Mouse (Mus musculus) spleen, postnatal 14 days (tissue): Measurements from ENCODE around the gene Spata2.

Experiments
- DNase-seq, 2 experiments: peaks; one replicate each; pipeline ENCODE4 v3.0.0; 2021 to 2022; ENCODE audit warnings: low spot score in 2 of 2

Gene Spata2

GRCm38 (mm10) chr2:167510485-167510884, 17.8 kb upstream of the Spata2 start:
- no peak for DNase-seq

GRCm38 (mm10) chr2:167508569-167508968, 15.9 kb upstream of the Spata2 start:
- DNase-seq, result no peak

GRCm38 (mm10) chr2:167507719-167508385, 15.2 kb upstream of the Spata2 start:
- no peak for DNase-seq

DNA sequence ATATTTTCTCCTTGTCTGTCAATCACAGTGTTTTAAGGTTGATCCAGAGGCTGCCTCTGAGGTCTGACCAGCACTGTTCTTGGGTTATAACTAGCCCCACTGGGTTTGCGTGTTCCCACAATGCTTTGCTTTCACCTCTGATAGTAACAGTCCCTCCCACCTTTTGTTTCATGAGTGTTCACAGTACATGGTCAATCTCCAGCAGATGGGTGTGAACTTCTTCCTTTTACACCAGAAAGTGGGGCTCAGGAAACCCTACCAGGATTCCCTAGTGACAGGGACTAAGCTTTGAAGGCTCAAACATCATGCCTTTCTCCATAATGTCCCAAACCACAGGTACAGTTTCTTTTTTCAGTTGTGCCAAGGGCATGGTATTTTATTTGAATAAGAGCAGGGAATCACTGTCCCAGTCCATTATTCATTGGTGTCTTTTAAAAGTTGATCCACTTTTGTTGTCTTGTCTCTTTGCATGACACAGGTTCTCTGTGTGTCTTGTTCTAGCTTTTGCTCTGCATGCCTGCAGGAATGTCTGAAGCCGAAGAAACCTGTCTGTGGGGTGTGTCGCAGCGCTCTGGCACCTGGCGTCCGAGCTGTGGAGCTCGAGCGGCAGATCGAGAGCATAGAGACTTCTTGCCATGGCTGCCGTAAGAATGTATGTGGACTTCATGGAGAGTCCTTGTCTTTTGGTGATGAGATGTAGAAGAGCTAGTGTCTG, 14.0 kb upstream of the Spata2 start:
- no peak for DNase-seq

GRCm38 (mm10) chr2:167505127-167505526, 12.4 kb upstream of the Spata2 start:
- DNase-seq, result peak in 1 of 2 experiments; percentile 16

GRCm38 (mm10) chr2:167503896-167504349, 11.2 kb upstream of the Spata2 start:
- DNase-seq, result peak in 1 of 2 experiments; percentile 31

DNA sequence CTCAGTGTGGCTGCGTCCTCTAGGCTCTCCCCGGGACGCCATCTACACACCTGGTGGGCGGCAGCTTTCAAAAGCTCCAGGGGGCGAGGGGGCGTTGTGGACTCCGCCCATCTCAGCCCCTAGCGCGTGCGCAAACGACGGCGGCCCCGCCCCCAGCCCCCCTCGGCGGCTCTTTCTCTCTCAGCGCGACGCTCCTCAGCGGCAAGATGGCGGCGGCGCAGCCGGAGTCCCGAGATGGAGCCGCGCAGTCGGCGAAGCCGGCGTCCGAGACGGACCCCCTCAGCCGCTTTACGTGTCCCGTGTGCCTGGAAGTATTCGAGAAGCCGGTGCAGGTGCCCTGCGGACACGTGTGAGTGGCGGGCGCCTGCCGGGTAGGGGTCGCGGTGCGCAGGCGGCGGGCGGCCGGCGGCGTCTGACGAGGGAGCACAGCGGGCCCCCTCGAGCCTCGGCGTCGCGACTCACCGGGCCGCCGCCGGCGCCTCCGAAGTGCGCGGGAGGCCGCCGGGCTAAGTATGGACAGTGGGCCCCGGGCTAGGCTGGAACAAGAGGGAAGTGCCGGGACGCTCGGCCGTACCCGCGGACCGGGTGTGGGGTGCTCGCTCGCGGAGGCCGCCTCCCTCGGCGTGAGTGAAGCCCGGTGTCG, 10.7 kb upstream of the Spata2 start:
- DNase-seq, result peak; percentile 79 to 84

- DNase-seq, result no peak
Measured at GRCm38 (mm10) chr2:167502554-167503252, 10.0 kb upstream of the Spata2 start.

- DNase-seq, result peak; percentile 29 to 64
Measured at GRCm38 (mm10) chr2:167497272-167497671, 4.6 kb upstream of the Spata2 start.

DNA sequence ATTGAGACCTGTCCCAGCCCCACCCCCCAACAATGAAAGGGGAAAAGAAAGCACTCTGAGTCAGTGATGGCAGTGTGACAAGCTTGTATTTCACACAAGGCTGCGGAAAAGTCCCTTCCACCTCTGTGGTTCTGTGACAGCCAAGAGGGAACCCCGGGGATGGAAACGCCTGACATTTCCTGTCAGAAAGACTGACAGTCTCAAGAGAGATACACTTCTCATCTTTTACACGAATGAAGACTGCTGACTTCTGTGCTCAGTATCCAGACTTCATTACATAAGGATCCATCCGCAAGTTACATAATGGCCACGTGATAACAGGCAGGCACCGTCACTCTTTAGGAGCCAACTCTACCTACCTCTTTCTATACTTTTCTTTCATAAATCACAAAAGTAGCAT, 3.8 kb upstream of the Spata2 start:
- no peak for DNase-seq

DNA sequence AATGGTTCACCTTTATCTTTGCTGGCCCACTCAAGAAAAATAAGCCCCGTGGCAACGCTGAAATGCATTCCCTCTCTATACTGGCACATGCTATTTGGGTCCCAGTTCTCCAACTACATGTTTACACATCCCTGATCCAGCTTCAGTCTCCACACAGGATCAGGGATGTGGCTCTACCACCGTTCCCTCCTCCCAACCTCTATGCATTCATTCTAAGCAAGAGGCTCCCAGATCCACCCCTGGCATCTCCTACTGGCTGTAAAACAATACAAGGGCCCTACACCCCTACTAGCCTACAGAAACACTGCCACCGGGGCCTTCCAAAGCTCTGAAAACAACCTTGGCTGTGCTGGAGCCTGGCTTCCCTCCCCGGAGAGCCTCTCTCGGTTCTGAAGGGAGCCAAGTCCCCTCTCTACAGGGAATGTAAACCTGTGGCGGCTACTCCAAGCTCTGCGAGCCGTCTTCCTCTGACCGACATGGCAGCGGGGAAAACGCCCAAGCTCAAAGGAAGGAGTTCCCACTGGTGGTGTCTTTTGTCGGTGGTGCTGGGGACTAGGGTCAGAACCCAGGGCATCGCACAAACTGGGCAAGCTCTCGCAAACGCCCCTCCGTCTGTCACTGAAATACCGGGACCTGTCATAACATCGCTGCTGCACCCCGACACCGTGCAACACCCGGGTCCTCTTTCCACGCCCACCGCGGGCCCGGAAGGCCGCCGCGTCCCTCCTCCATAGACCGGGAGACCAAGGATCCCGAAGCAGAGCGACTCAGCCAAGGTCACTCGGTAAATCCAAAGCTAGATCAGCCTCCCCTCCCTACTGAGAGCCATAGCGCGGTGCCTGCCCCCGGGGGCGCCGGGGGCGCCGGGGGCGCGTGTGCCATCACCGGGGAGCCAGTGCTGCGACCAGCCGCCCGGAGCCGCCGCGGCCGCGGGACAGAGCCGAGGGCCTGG, 654 bp downstream of the Spata2 start, which contains the start of gene Rnf114:
Rnf114 (plus strand) TSS at position 889 of the 952 bp plus-strand sequence.
- peak; percentile 27 to 28 for DNase-seq

GRCm38 (mm10) chr2:167490813-167491525, 1.7 kb downstream of the Spata2 start:
- DNase-seq, result no peak

- no peak for DNase-seq
Measured at GRCm38 (mm10) chr2:167487994-167488393, 4.7 kb downstream of the Spata2 start.

DNA sequence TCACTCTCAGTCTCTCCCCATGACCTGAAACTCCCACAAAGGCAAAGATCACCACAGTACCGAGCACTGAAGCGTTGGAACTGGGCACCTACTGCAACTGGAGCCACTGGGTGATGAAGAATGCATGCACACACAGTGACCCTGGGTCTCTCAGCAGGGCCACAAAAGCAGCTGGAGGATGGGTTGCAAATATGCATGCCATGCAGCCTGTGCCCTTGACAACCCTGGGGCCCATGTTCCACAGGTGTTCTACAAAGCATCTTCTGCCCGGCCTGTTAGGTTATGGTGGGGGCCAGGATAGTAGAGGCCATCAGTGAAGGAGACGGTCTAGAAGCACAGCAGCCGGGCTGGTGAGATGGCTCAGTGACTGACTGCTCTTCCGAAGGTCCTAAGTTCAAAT, 5.1 kb downstream of the Spata2 start:
- no peak for DNase-seq

GRCm38 (mm10) chr2:167486573-167486972, 6.1 kb downstream of the Spata2 start:
- DNase-seq, result no peak

DNA sequence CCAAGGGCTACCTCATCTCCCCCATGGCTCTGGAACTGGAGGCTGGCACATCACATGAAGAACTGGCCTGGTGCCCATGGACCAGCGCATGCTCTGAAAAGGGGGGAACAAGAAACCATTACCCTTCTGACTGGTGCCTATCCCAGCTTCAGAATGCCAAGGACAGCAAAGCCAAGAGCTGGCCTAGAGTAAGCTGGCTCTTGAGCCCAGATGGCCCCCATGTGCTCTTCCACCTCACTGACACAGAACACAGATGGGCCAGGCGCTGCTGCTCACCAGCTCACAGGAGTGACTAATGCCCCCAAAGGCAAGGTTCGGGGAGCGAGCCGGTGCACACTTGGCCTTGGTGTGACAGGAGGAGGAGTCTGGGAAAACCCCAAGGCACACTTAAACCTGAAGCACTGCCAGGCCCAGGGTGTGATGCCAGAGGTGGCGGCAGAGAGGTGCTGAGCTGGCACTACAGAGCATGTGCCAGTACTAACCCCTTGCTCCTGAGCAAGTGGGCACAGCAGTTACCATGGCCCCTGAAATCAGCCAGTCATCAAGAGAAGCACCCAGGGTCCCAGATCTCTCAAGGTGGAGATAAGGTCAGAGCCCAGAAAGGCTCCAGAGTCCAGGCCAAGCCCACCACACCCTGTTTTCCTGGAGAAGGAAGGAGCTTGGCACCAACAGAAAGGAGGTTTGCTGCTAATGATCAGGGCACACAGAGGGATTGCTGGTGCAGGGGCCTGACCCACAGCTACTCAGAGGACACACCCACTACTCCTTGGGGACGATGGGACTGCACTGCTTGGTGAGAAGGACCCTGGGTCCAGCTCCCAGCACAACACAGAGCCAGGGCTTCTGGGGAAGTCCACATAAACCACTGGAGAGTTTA, 6.9 kb downstream of the Spata2 start:
- DNase-seq, result no peak

DNA sequence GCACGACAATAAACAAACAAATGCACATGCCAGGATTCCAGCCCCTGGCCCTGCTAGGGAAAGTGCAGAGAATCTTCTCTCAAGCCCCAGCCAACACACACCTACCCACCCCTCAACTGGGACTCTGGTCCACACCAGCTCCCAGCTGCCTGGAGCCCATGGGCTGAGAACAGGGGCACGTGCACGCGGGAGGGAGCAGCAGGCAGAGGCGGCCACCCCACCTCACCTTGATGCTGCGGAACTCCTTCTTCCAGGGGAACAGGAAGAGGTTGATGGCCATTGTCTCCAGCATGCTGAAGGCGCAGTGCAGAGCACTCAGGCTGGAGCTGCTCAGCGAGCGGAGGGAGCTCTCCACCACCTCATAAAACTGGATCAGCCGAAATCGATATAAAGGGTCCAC, 7.8 kb downstream of the Spata2 start:
- no peak for DNase-seq

DNA sequence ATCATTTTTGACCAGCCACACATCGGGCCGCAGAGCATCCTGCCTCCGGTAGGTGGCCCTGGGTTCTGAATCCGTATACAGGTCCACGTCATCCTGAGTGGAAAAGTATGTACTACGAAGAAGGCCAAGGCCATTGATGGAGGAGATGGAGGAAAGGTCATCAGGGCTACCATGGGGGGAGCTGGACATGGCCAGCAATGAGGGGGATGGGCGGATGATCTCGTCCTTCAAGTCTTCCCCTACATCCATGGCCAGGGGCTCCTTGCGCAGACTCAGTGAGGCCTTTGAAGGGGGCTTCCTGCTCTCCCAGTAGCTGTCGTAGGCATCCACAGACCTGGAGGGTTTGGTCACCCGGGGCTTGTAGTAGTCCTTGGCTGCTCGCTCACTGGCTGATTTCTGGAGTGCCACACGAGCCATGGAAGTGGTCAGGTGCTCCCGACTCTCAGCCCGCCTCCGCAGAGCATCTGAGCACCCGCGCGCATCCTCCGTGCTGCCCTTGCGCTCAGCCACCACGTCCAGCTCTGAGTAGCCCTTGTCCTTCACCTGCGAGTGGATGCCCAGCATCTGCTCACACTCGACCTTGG, 8.8 kb downstream of the Spata2 start:
- DNase-seq, result no peak
